Mouse (Mus musculus) erythroblast, embryonic 14.5 days (primary cell): Measurements from ENCODE around the gene Scn10a. TPM values are rescaled to one million over a fixed set of nuclear protein-coding genes. Genes with fewer than 3 reads are reported as not detected.

Experiments
- H3K27me3 ChIP-seq: 2 replicates; pipeline ENCODE4 v1.6.1; 2012; ENCODE audit warnings: inconsistent platforms; ENCODE audit not compliant: control insufficient read depth
- H3K36me3 ChIP-seq: 2 replicates; pipeline ENCODE4 v1.6.1; 2012; ENCODE audit warnings: mild to moderate bottlenecking, inconsistent platforms; ENCODE audit not compliant: control insufficient read depth
- H3K4me1 ChIP-seq: 2 replicates; pipeline ENCODE4 v1.6.1; 2012; ENCODE audit warnings: inconsistent platforms; ENCODE audit not compliant: control insufficient read depth
- H3K4me3 ChIP-seq: replicated peaks from 2 replicates; pipeline ENCODE3; 2012; ENCODE audit warnings: moderate library complexity, mild to moderate bottlenecking, inconsistent platforms
- H3K9me3 ChIP-seq: 2 replicates; pipeline ENCODE4 v1.6.1; 2012; ENCODE audit warnings: low read length, inconsistent platforms, mixed read lengths; ENCODE audit not compliant: control insufficient read depth
- GATA1 ChIP-seq: IDR thresholded peaks from 2 replicates; pipeline ENCODE4 v1.6.1; 2012; ENCODE audit warnings: low read length, inconsistent platforms, mixed read lengths
- TAL1 ChIP-seq: IDR thresholded peaks from 3 replicates; pipeline ENCODE4 v1.6.1; 2012; ENCODE audit warnings: low read length, inconsistent platforms, mixed read lengths
- polyA plus RNA-seq: library from polyadenylated mRNA; stranded (reverse); fragments of >175 nt; gene quantifications from 2 replicates; pipeline ENCODE4 v1.2.3, GENCODE M21; 2012

Gene Scn10a
- polyA plus RNA-seq: 0.02 TPM in 1 of 2 replicates, not detected in the other

DNA sequence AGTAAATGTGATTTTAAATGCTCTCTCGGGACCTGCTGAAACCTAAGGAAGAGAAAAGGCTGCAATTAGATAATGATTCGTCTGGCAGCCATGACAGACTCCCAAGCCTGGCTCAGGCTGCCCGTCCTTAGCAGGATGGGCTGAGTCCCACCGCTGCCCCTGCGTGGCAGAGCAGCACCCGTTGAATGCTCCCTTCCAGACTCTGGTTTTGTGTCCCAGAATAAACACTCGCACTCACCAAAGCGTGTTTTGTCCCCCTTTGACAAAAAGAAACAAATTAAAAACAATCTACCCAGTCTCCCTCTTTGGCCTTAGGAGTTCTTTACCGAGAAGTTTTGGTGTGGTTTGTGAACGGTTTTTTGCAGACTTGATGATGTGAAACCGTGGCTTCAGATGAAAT is at the start of gene Scn10a:
TSS of gene Scn10a (minus strand) at position 101 of the 400 bp plus-strand sequence.
- Histone ChIP-seq H3K9me3 (no peaks in the 10 kb centered on the region), H3K27me3 (no peaks in the 10 kb centered on the region), H3K36me3 (no peaks in the 10 kb centered on the region), H3K4me3 (no peak within 1 kb of the TSS), H3K4me1 (no peaks in the 10 kb centered on the region)
- TF ChIP-seq GATA1 (no peak), TAL1 (no peak)

GRCm38 (mm10) chr9:119768585-119768984 is 49.5 kb upstream of the Scn10a start:
- peaks cover 3% of the 10 kb centered on the region; the same call in 1 of the 2 replicates for H3K9me3 ChIP-seq
- no peak overlapping the region for H3K4me3 ChIP-seq
- TF ChIP-seq GATA1: no peak
- TF ChIP-seq TAL1: no peak
- H3K4me1 ChIP-seq: no peaks in the 10 kb centered on the region
- H3K36me3 ChIP-seq: no peaks in the 10 kb centered on the region
- H3K27me3 ChIP-seq: no peaks in the 10 kb centered on the region

GRCm38 (mm10) chr9:119760226-119760625 is 41.1 kb upstream of the Scn10a start:
- TF ChIP-seq TAL1 (no peak), GATA1 (no peak)
- no peaks in the 10 kb centered on the region for H3K27me3 ChIP-seq
- H3K36me3 ChIP-seq: no peaks in the 10 kb centered on the region
- H3K4me3 ChIP-seq: no peak overlapping the region
- H3K4me1 ChIP-seq: no peaks in the 10 kb centered on the region
- peaks cover 16% of the 10 kb centered on the region for H3K9me3 ChIP-seq

DNA sequence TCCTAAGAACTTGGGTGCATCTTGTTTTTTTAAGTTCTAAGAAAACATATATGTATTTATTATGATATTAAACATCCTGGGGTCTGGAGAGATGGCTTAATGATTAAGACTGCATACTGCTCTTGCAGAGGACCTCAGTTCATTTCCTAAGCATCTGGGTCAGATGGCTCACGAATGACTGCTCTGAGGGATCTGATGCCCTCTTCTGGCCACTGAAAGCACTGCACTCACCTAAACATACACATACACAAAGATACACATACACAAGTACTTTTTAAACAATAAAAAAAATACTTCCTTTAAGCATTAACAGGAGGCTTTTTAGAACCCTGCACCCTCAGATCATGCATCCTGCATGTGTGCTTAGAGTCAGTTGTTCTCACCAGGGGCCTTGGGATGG is 40.3 kb upstream of the Scn10a start:
- H3K4me3 ChIP-seq: no peak overlapping the region
- no peaks in the 10 kb centered on the region for H3K36me3 ChIP-seq
- TF ChIP-seq GATA1: no peak
- TF ChIP-seq TAL1: no peak
- H3K4me1 ChIP-seq: no peaks in the 10 kb centered on the region
- H3K27me3 ChIP-seq: no peaks in the 10 kb centered on the region
- H3K9me3 ChIP-seq: peaks cover 22% of the 10 kb centered on the region

DNA sequence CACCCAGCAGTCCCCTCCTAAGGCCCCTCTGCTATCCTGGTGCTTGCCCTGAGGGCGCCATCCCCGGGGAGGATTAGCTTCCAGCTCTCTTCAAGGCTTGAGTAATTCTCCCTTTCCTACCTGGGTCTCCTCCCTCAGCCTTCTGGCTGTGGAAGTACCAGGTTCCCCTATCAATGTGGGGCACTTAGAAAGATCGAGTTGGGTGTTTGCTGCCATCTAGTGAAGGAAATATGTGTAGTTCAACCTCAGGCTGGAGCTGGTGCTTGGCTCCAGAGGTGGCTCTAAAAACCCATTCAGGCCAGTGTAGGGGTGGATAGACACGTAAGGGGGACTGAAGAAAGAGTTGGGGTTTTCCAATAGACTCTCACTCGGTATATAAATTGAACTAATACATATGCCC is 32.4 kb upstream of the Scn10a start:
- no peaks in the 10 kb centered on the region for H3K27me3 ChIP-seq
- H3K9me3 ChIP-seq: peaks cover 16% of the 10 kb centered on the region
- no peak overlapping the region for H3K4me3 ChIP-seq
- no peak for TF ChIP-seq TAL1
- TF ChIP-seq GATA1: no peak
- H3K36me3 ChIP-seq: no peaks in the 10 kb centered on the region
- H3K4me1 ChIP-seq: peaks cover 2% of the 10 kb centered on the region; the same call in 1 of the 2 replicates

- Histone ChIP-seq H3K36me3 (no peaks in the 10 kb centered on the region), H3K27me3 (no peaks in the 10 kb centered on the region), H3K4me1 (peaks cover 2% of the 10 kb centered on the region), H3K9me3 (peaks cover 2% of the 10 kb centered on the region), H3K4me3 (no peak overlapping the region)
- TF ChIP-seq TAL1: no peak
- TF ChIP-seq GATA1: no peak
These were observed 30.0 kb upstream of the Scn10a start for GRCm38 (mm10) chr9:119749112-119749511.

GRCm38 (mm10) chr9:119743900-119744299 is 24.8 kb upstream of the Scn10a start:
- H3K4me1 ChIP-seq: peaks cover 2% of the 10 kb centered on the region
- H3K4me3 ChIP-seq: no peak overlapping the region
- H3K27me3 ChIP-seq: no peaks in the 10 kb centered on the region
- H3K9me3 ChIP-seq: no peaks in the 10 kb centered on the region
- H3K36me3 ChIP-seq: no peaks in the 10 kb centered on the region
- TF ChIP-seq GATA1 (no peak), TAL1 (no peak)

DNA sequence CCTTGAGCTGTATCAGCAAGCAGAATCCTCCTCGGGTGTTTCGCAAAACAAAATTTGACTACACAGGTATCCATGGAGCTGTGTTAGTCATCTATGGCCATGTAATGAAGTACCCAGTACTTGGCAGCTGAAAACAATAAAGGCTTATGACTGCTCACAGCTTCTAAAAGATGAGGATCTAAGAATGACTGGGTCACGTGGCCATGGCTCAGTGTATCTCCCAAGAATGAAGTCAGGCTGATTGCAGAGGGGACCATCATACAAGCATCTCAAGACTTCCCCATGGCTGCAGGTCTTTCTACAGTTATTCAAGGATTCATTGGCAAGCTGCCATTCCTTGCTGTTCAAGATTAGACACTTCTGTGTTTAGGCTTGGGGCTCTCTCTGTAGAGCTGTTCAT is 24.2 kb upstream of the Scn10a start:
- H3K9me3 ChIP-seq: no peaks in the 10 kb centered on the region
- TF ChIP-seq TAL1 (no peak), GATA1 (no peak)
- peaks cover 2% of the 10 kb centered on the region for H3K4me1 ChIP-seq
- no peak overlapping the region for H3K4me3 ChIP-seq
- H3K36me3 ChIP-seq: no peaks in the 10 kb centered on the region
- H3K27me3 ChIP-seq: no peaks in the 10 kb centered on the region

GRCm38 (mm10) chr9:119741101-119741786 is 22.1 kb upstream of the Scn10a start:
- TF ChIP-seq TAL1 (no peak), GATA1 (no peak)
- Histone ChIP-seq H3K4me1 (no peaks in the 10 kb centered on the region; the same call in 1 of the 2 replicates), H3K4me3 (no peak overlapping the region), H3K36me3 (no peaks in the 10 kb centered on the region), H3K9me3 (no peaks in the 10 kb centered on the region), H3K27me3 (no peaks in the 10 kb centered on the region)
